Mouse (Mus musculus): ENCODE measurements around the gene Kcnd3.

- TF ChIP-seq EP300 (IDR thresholded peaks at IDR 0.05; ENCODE audit: low read depth) = no peak
- TF ChIP-seq CTCF (IDR thresholded peaks at IDR 0.05; ENCODE audit: low read depth) = no peak
Observed at GRCm38 (mm10) chr3:105559456-105559855, 107.3 kb downstream of the Kcnd3 start.

All from liver, postnatal 0 days (tissue).